Mouse (Mus musculus) limb, embryonic 12.5 days (tissue): ENCODE results near the gene Cep295. TPM values are rescaled to one million over a fixed set of nuclear protein-coding genes. Genes with fewer than 3 reads are reported as not detected.
A peak's percentile ranks its signal among the peaks of the same experiment; 100 is the strongest.

ENCODE experiments used
- ATAC-seq: fragments of 200-750 bp; cut with Nextera tagmentation; 2 replicates; pipeline ENCODE4 v1.8.0; 2017; ENCODE audit warnings: low read depth, moderate TSS enrichment; ENCODE audit not compliant: insufficient number of reproducible peaks, insufficient read depth, low FRiP score, low TSS enrichment
- H3K27ac ChIP-seq: fragments of 300-500 bp; sonication (generic); 2 replicates; pipeline ENCODE4 v1.5.1; 2016; ENCODE audit warnings: mild to moderate bottlenecking, moderate library complexity
- H3K27me3 ChIP-seq: fragments of 300-500 bp; sonication (generic); 2 replicates; pipeline ENCODE4 v1.6.1; 2016; ENCODE audit warnings: mild to moderate bottlenecking, moderate library complexity
- H3K36me3 ChIP-seq: fragments of 300-500 bp; sonication (generic); 2 replicates; pipeline ENCODE4 v1.6.1; 2016; ENCODE audit warnings: mild to moderate bottlenecking, moderate library complexity
- H3K4me1 ChIP-seq: fragments of 300-500 bp; sonication (generic); replicated peaks from 2 replicates; pipeline ENCODE4 v1.6.1; 2016
- H3K4me2 ChIP-seq: fragments of 300-500 bp; sonication (generic); 2 replicates; pipeline ENCODE4 v1.6.1; 2016; ENCODE audit warnings: mild to moderate bottlenecking, moderate library complexity
- H3K4me3 ChIP-seq: fragments of 300-500 bp; sonication (generic); replicated peaks from 2 replicates; pipeline ENCODE4 v1.5.1; 2016; ENCODE audit warnings: mild to moderate bottlenecking
- H3K9ac ChIP-seq: fragments of 300-500 bp; sonication (generic); replicated peaks from 2 replicates; pipeline ENCODE4 v1.6.1; 2016; ENCODE audit warnings: mild to moderate bottlenecking, moderate library complexity
- H3K9me3 ChIP-seq: fragments of 300-500 bp; sonication (generic); 2 replicates; pipeline ENCODE4 v1.6.1; 2016; ENCODE audit warnings: mild to moderate bottlenecking, moderate library complexity
- WGBS: fragments of 180-500 bp; shearing (Covaris S2); methylation state at CpG from one replicate; pipeline ENCODE4 v1.1.7; 2016; 5-methylcytosine and 5-hydroxymethylcytosine counted together
- polyA plus RNA-seq: library from polyadenylated mRNA; unstranded; fragments of >200 nt; fragmentation: Nextera tagmentation; extraction: Ambion mirVana; gene quantifications from 2 replicates; pipeline ENCODE4 v1.2.1, GENCODE M21; 2016

The Cep295 gene
- polyA plus RNA-seq, result 22.4 and 25.3 TPM in 2 replicates

GRCm38 (mm10) chr9:15357484-15358275 lies at the start of gene Cep295:
Cep295 (minus strand) TSS chr9:15357788.
- no peaks in the 10 kb centered on the region for H3K9me3 ChIP-seq
- peak; percentile 99 for ATAC-seq
- H3K36me3 ChIP-seq, result peaks cover 7% of the 10 kb centered on the region; the same call in 1 of the 2 replicates
- H3K27me3 ChIP-seq, result 0 out of 2 replicates have a peak, but pooled peaks cover 4% of the 10 kb centered on the region
- peak within 1 kb of the TSS; percentile 81 for H3K27ac ChIP-seq
- 3% methylated on average over 60 of the region's 60 CpGs for WGBS
- peak within 1 kb of the TSS; percentile 77 for H3K4me3 ChIP-seq
- H3K9ac ChIP-seq, result peak within 1 kb of the TSS; percentile 77
- peaks cover 6% of the 10 kb centered on the region for H3K4me1 ChIP-seq
- peak within 1 kb of the TSS; percentile 76 for H3K4me2 ChIP-seq

- Histone ChIP-seq H3K27ac (no peak overlapping the region), H3K9me3 (peaks cover 8% of the 10 kb centered on the region), H3K4me3 (no peak overlapping the region), H3K36me3 (no peaks in the 10 kb centered on the region), H3K4me1 (no peaks in the 10 kb centered on the region), H3K27me3 (no peaks in the 10 kb centered on the region), H3K9ac (no peak overlapping the region), H3K4me2 (no peak overlapping the region)
- 59% methylated on average over 4 of the region's 4 CpGs for WGBS
- ATAC-seq, result peak; percentile 37; the same call in 1 of the 2 replicates
Measured at GRCm38 (mm10) chr9:15397591-15397990, 40.0 kb upstream of the Cep295 start.

- Histone ChIP-seq H3K36me3 (no peaks in the 10 kb centered on the region), H3K9ac (no peak overlapping the region)
- no peak for ATAC-seq
Measured at GRCm38 (mm10) chr9:15395353-15395942, 37.9 kb upstream of the Cep295 start.

GRCm38 (mm10) chr9:15387075-15387643 lies 29.6 kb upstream of the Cep295 start:
- ATAC-seq, result no peak
- Histone ChIP-seq H3K36me3 (no peaks in the 10 kb centered on the region), H3K27me3 (no peaks in the 10 kb centered on the region), H3K9ac (no peak overlapping the region), H3K4me1 (no peaks in the 10 kb centered on the region), H3K9me3 (no peaks in the 10 kb centered on the region), H3K4me3 (no peak overlapping the region), H3K4me2 (no peak overlapping the region), H3K27ac (no peak overlapping the region)
- 82% methylated on average over 5 of the region's 5 CpGs for WGBS

More at GRCm38 (mm10) chr9:15395353-15395942, 37.9 kb upstream of the Cep295 start:
- 60% methylated on average over 1 of the region's 1 CpGs for WGBS
- Histone ChIP-seq H3K4me1 (no peaks in the 10 kb centered on the region), H3K9me3 (no peaks in the 10 kb centered on the region), H3K4me2 (no peak overlapping the region), H3K27me3 (no peaks in the 10 kb centered on the region), H3K4me3 (no peak overlapping the region), H3K27ac (no peak overlapping the region)

- Histone ChIP-seq H3K36me3 (no peaks in the 10 kb centered on the region), H3K4me2 (no peak overlapping the region), H3K27ac (no peak overlapping the region), H3K9me3 (no peaks in the 10 kb centered on the region), H3K9ac (no peak overlapping the region), H3K4me3 (no peak overlapping the region), H3K27me3 (no peaks in the 10 kb centered on the region), H3K4me1 (no peaks in the 10 kb centered on the region)
- WGBS, result 56% methylated on average over 5 of the region's 5 CpGs
- ATAC-seq, result no peak
Measured at GRCm38 (mm10) chr9:15384266-15384665, 26.7 kb upstream of the Cep295 start.

- H3K4me3 ChIP-seq, result no peak overlapping the region
- ATAC-seq, result no peak
- H3K4me2 ChIP-seq, result no peak overlapping the region
- 69% methylated on average over 2 of the region's 2 CpGs for whole genome bisulfite sequencing
- no peak overlapping the region for H3K9ac ChIP-seq
- H3K9me3 ChIP-seq, result no peaks in the 10 kb centered on the region
- no peaks in the 10 kb centered on the region for H3K27me3 ChIP-seq
- H3K4me1 ChIP-seq, result no peaks in the 10 kb centered on the region
- no peak overlapping the region for H3K27ac ChIP-seq
- H3K36me3 ChIP-seq, result no peaks in the 10 kb centered on the region
Measured at GRCm38 (mm10) chr9:15366260-15366659, 8.7 kb upstream of the Cep295 start.

GRCm38 (mm10) chr9:15365856-15366255 lies 8.3 kb upstream of the Cep295 start:
- Histone ChIP-seq H3K36me3 (no peaks in the 10 kb centered on the region), H3K27me3 (no peaks in the 10 kb centered on the region), H3K9ac (no peak overlapping the region), H3K9me3 (no peaks in the 10 kb centered on the region), H3K4me3 (no peak overlapping the region), H3K4me1 (no peaks in the 10 kb centered on the region), H3K4me2 (no peak overlapping the region), H3K27ac (no peak overlapping the region)
- WGBS, result 92% methylated on average over 1 of the region's 1 CpGs
- ATAC-seq, result 0 out of 2 replicates have a peak, but pooled peaks have one; percentile 15

GRCm38 (mm10) chr9:15364843-15365242 lies 7.3 kb upstream of the Cep295 start:
- 81% methylated on average over 1 of the region's 1 CpGs for WGBS
- H3K27ac ChIP-seq, result no peak overlapping the region
- no peak overlapping the region for H3K4me2 ChIP-seq
- no peak for ATAC-seq
- no peaks in the 10 kb centered on the region for H3K9me3 ChIP-seq
- H3K4me1 ChIP-seq, result no peaks in the 10 kb centered on the region
- H3K36me3 ChIP-seq, result no peaks in the 10 kb centered on the region
- H3K9ac ChIP-seq, result no peak overlapping the region
- no peak overlapping the region for H3K4me3 ChIP-seq
- H3K27me3 ChIP-seq, result no peaks in the 10 kb centered on the region

- H3K9me3 ChIP-seq, result no peaks in the 10 kb centered on the region
- H3K9ac ChIP-seq, result peak overlapping the region; percentile 77
- WGBS, result under 1% methylated on average over 9 of the region's 9 CpGs
- H3K27ac ChIP-seq, result peak overlapping the region; percentile 81
- peaks cover 14% of the 10 kb centered on the region; the same call in 1 of the 2 replicates for H3K36me3 ChIP-seq
- peaks cover 6% of the 10 kb centered on the region for H3K4me1 ChIP-seq
- H3K4me2 ChIP-seq, result peak overlapping the region; percentile 76
- H3K4me3 ChIP-seq, result peak overlapping the region; percentile 77
- no peak; the same call in 1 of the 2 replicates for ATAC-seq
- 0 out of 2 replicates have a peak, but pooled peaks cover 4% of the 10 kb centered on the region for H3K27me3 ChIP-seq
Measured at GRCm38 (mm10) chr9:15356916-15357483, 588 bp downstream of the Cep295 start.

- no peak for ATAC-seq
- H3K4me2 ChIP-seq, result no peak overlapping the region
- H3K27ac ChIP-seq, result no peak overlapping the region
- no peak overlapping the region for H3K9ac ChIP-seq
- no peaks in the 10 kb centered on the region for H3K9me3 ChIP-seq
- H3K36me3 ChIP-seq, result peaks cover 70% of the 10 kb centered on the region
- H3K27me3 ChIP-seq, result no peaks in the 10 kb centered on the region
- WGBS, result 66% methylated on average over 2 of the region's 2 CpGs
- no peaks in the 10 kb centered on the region for H3K4me1 ChIP-seq
- H3K4me3 ChIP-seq, result no peak overlapping the region
Measured at GRCm38 (mm10) chr9:15349925-15350324, 7.7 kb downstream of the Cep295 start.

GRCm38 (mm10) chr9:15337776-15338175 lies 19.8 kb downstream of the Cep295 start:
- Histone ChIP-seq H3K9ac (no peak overlapping the region), H3K4me1 (no peaks in the 10 kb centered on the region), H3K4me3 (no peak overlapping the region), H3K27ac (no peak overlapping the region), H3K36me3 (peaks cover 88% of the 10 kb centered on the region), H3K4me2 (no peak overlapping the region), H3K9me3 (no peaks in the 10 kb centered on the region), H3K27me3 (no peaks in the 10 kb centered on the region)
- WGBS, result 97% methylated on average over 4 of the region's 4 CpGs
- ATAC-seq, result no peak
